Mouse (Mus musculus) cerebellum, adult 2 months (tissue): Measurements from ENCODE around the gene Atp5k.

ENCODE experiments used
- CTCF ChIP-seq: fragments of 200-500 bp; IDR thresholded peaks from 2 replicates; pipeline ENCODE4 v1.5.1; 2011; ENCODE audit warnings: low read depth, mild to moderate bottlenecking, control low read depth, low read length, moderate library complexity, borderline replicate concordance; ENCODE audit not compliant: insufficient read depth
- POLR2A ChIP-seq: fragments of 200-500 bp; IDR thresholded peaks from 2 replicates; pipeline ENCODE4 v1.6.1; 2011; ENCODE audit warnings: low read length, control low read depth, borderline replicate concordance; ENCODE audit not compliant: insufficient read depth

DNA sequence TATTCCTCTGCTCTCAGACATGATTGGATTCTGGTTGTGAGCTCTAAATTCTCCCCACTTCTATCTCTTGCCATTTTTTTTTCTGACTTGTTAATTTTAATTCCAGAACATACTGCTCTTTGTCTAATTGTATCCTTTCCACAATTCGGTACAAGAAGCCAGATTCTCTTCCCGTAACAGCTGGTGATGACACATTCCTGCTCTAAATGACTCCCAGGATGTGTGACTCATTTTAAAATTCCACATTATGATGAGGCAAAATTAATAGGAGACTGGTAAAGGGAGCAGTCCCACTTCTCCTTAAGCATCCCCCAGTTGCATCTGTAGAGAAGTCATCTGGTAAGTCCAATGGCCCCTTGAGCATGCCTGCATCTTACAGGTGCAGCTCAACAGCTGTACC, 48.6 kb downstream of the Atp5k start:
- TF ChIP-seq CTCF (no peak), POLR2A (no peak)
